ENCODE assay signal across 12 mouse cellular contexts in the genomic region with DNA sequence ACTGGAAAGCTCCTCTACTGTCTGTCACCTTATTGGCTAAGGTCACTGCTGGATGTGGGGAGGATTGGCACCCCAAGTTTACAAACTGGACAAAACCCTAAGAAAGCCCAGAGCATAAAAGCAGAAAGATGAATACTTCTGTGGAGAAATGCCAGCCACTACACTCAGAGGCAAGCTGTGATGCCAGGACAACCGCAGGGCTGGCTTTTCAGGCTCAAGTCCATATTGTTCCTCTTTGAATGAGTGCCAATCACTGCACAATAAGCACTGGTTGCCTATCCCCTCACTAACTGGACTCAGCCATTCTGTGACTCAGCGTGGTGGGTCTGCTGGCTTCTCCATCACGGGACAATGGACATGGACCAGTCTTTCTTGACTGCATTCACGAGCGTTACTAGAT.
DNase-seq lines count a peak whose midpoint lies in the region; ATAC-seq lines count a peak whose summit lies in the region.
"Had no signal": no experiment of that assay in that cellular context is flagged by ENCODE, and none has a peak within 500 bp of the region (broad histone marks: within the 10 kb centered on the region; RNA-seq: fewer than 3 reads in every experiment).

No protein-coding gene starts in this region.

- no peak overlapping the region for H3K27ac ChIP-seq in forebrain, embryonic 10.5 days
- H3K27ac ChIP-seq in hindbrain, embryonic 16.5 days (ENCODE audit: low read depth, low read length) = no peak overlapping the region

- H3K36me3 ChIP-seq in forebrain, embryonic 10.5 days (replicated peaks) = no peaks in the 10 kb centered on the region
- no peaks in the 10 kb centered on the region for H3K36me3 ChIP-seq in hindbrain, embryonic 16.5 days (ENCODE audit: control insufficient read depth, insufficient read depth, low read length)

- 52% methylated on average over 5 of the region's 5 CpGs for WGBS in forebrain, embryonic 10.5 days
- WGBS in hindbrain, embryonic 16.5 days = 11% methylated on average over 5 of the region's 5 CpGs

- ATAC-seq in hindbrain, embryonic 16.5 days = peak; percentile 94
- ATAC-seq in activated CD4-positive, CD25-positive, alpha-beta regulatory T cell, adult 4 months = no peak

- no peak overlapping the region for H3K4me3 ChIP-seq in forebrain, embryonic 10.5 days
- H3K4me3 ChIP-seq in hindbrain, embryonic 16.5 days (ENCODE audit: low read length) = no peak overlapping the region

- H3K27me3 ChIP-seq in forebrain, embryonic 10.5 days (ENCODE audit: poor library complexity, severe bottlenecking) = no peaks in the 10 kb centered on the region
- H3K27me3 ChIP-seq in hindbrain, embryonic 16.5 days (replicated peaks; ENCODE audit: control insufficient read depth, insufficient read depth, low read length) = no peaks in the 10 kb centered on the region
- H3K27me3 ChIP-seq: CH12.LX had no signal

- H3K4me2 ChIP-seq in hindbrain, embryonic 16.5 days (ENCODE audit: low read length) = no peak overlapping the region

- H3K4me1 ChIP-seq in forebrain, embryonic 10.5 days = peaks cover 13% of the 10 kb centered on the region
- H3K4me1 ChIP-seq in hindbrain, embryonic 16.5 days (ENCODE audit: control insufficient read depth, insufficient read depth, low read depth, low read length) = no peaks in the 10 kb centered on the region

- peak; percentile 19 for DNase-seq in 3134 (ENCODE audit: extremely low read depth, insufficient read length, low spot score)
- peak; percentile 9 for DNase-seq in cerebellum, adult 11 months
- DNase-seq in forebrain, embryonic 10.5 days (ENCODE audit: extremely low spot score, low spot score) = peak; percentile 17
- DNase-seq in kidney, adult 18-20 months = no peak
- no peak for DNase-seq in heart, postnatal 4 days
- no peak for DNase-seq in thymus, postnatal 0 days (ENCODE audit: low spot score)
- DNase-seq: gastrocnemius, postnatal 25 days; kidney, postnatal 10 days; right cerebral cortex, postnatal 25 days had no signal

- no peak overlapping the region for H3K9ac ChIP-seq in hindbrain, embryonic 16.5 days (ENCODE audit: low read depth, low read length)

- H3K9me3 ChIP-seq in forebrain, embryonic 10.5 days = no peaks in the 10 kb centered on the region
- no peaks in the 10 kb centered on the region for H3K9me3 ChIP-seq in hindbrain, embryonic 16.5 days (ENCODE audit: control insufficient read depth, low read length)

Comparison
In these comparisons a context has a peak if more than half of its experiments do, and no peak if none do; other contexts are left out.
1. DNase-seq: peak in 3134 (single experiment), cerebellum, adult 11 months (single experiment) and forebrain, embryonic 10.5 days (single experiment); none in kidney, adult 18-20 months (single experiment), heart, postnatal 4 days (single experiment) and thymus, postnatal 0 days (single experiment).